Mouse (Mus musculus) right cerebral cortex, postnatal 4 days (tissue): ENCODE results near the gene Gm15155.
"Not testable (repeated sequence)": the region's sequence is repeated elsewhere in the genome, so short reads cannot be mapped to it uniquely, and the experiment has no call there.

Experiments
- DNase-seq: peaks from one replicate; pipeline ENCODE4 v3.0.0-alpha.2; 2022

Gene Gm15155

GRCm38 (mm10) chrX:155624341-155624841, at the start of gene Gm15155:
Gm15155 (plus strand) TSS chrX:155624741.
- peak; percentile 44 for DNase-seq

GRCm38 (mm10) chrX:155579791-155580190, 44.8 kb upstream of the Gm15155 start:
- no peak for DNase-seq

GRCm38 (mm10) chrX:155584586-155584985, 40.0 kb upstream of the Gm15155 start:
- DNase-seq, result no peak

- no peak for DNase-seq
Observed at GRCm38 (mm10) chrX:155591490-155591889, 33.1 kb upstream of the Gm15155 start.

GRCm38 (mm10) chrX:155592467-155592866, 32.1 kb upstream of the Gm15155 start:
- DNase-seq, result no peak

GRCm38 (mm10) chrX:155594685-155595084, 29.9 kb upstream of the Gm15155 start:
- DNase-seq, result no peak

GRCm38 (mm10) chrX:155596390-155596789, 28.2 kb upstream of the Gm15155 start:
- DNase-seq, result no peak

GRCm38 (mm10) chrX:155601196-155601595, 23.3 kb upstream of the Gm15155 start:
- DNase-seq, result no peak

- peak; percentile 6 for DNase-seq
Observed at GRCm38 (mm10) chrX:155622527-155622926, 2.0 kb upstream of the Gm15155 start.

GRCm38 (mm10) chrX:155622961-155623599, 1.5 kb upstream of the Gm15155 start:
- peak; percentile 49 for DNase-seq

GRCm38 (mm10) chrX:155623701-155624281, 750 bp upstream of the Gm15155 start, which contains the start of gene Ptchd1:
Ptchd1 (minus strand) TSS chrX:155623814.
- DNase-seq, result peak; percentile 34

- DNase-seq, result no peak
Observed at GRCm38 (mm10) chrX:155624895-155625294, 354 bp downstream of the Gm15155 start.

- DNase-seq, result peak; percentile 2
Observed at GRCm38 (mm10) chrX:155625671-155626196, 1.2 kb downstream of the Gm15155 start.

- peak; percentile 8 for DNase-seq
Observed at GRCm38 (mm10) chrX:155643975-155644374, 19.4 kb downstream of the Gm15155 start.

- DNase-seq, result no peak
Observed at GRCm38 (mm10) chrX:155645975-155646374, 21.4 kb downstream of the Gm15155 start.

- no peak for DNase-seq
Observed at GRCm38 (mm10) chrX:155657971-155658370, 33.4 kb downstream of the Gm15155 start.

GRCm38 (mm10) chrX:155690440-155690839, 65.9 kb downstream of the Gm15155 start:
- DNase-seq, result not testable (repeated sequence)

GRCm38 (mm10) chrX:155724157-155724556, 99.6 kb downstream of the Gm15155 start:
- no peak for DNase-seq

GRCm38 (mm10) chrX:155728387-155728786, 103.8 kb downstream of the Gm15155 start:
- no peak for DNase-seq

GRCm38 (mm10) chrX:155888118-155888517, 263.6 kb downstream of the Gm15155 start:
- no peak for DNase-seq

GRCm38 (mm10) chrX:155900040-155900439, 275.5 kb downstream of the Gm15155 start:
- DNase-seq, result no peak

GRCm38 (mm10) chrX:155901742-155902141, 277.2 kb downstream of the Gm15155 start:
- DNase-seq, result no peak

- DNase-seq, result no peak
Observed at GRCm38 (mm10) chrX:155903108-155903507, 278.6 kb downstream of the Gm15155 start.

- DNase-seq, result no peak
Observed at GRCm38 (mm10) chrX:156009756-156010155, 385.2 kb downstream of the Gm15155 start.
